Mouse (Mus musculus) monocyte, adult 5-6 weeks (primary cell): ENCODE results near the gene Rab37. TPM values are rescaled to one million over a fixed set of nuclear protein-coding genes. Genes with fewer than 3 reads are reported as not detected.
A peak's percentile ranks its signal among the peaks of the same experiment; 100 is the strongest.

Source experiments
- ATAC-seq: fragments of 153-309, 156-312 bp; replicated peaks from 2 replicates; pipeline ENCODE4 v1.8.0; 2017; ENCODE audit warnings: mild to moderate bottlenecking; ENCODE audit not compliant: low TSS enrichment, insufficient number of reproducible peaks, severe bottlenecking, poor library complexity, low FRiP score
- total RNA-seq: library from RNA; stranded (forward); fragments of 200-1000, 200-491, 200-594 nt; gene quantifications from 3 replicates; pipeline ENCODE4 v1.2.3, GENCODE M21; 2017

The Rab37 gene
- total RNA-seq, 1 experiment from 2014 or later = 33.2 TPM

GRCm38 (mm10) chr11:115161578-115162204, 70.5 kb downstream of the Rab37 start:
- ATAC-seq = no peak

GRCm38 (mm10) chr11:115162205-115162601, 71.0 kb downstream of the Rab37 start:
- no peak for ATAC-seq

- peak; percentile 87 for ATAC-seq
These were observed 71.7 kb downstream of the Rab37 start, which contains the start of gene Slc9a3r1 for GRCm38 (mm10) chr11:115162832-115163480. Gene Slc9a3r1, plus strand, starts transcription at chr11:115163341.

- no peak for ATAC-seq
These were observed 72.4 kb downstream of the Rab37 start for GRCm38 (mm10) chr11:115163568-115164150.

GRCm38 (mm10) chr11:115164341-115164975, 73.2 kb downstream of the Rab37 start:
- ATAC-seq = no peak

- ATAC-seq = no peak
These were observed 73.7 kb downstream of the Rab37 start for GRCm38 (mm10) chr11:115164976-115165374.

GRCm38 (mm10) chr11:115166776-115167175, 75.5 kb downstream of the Rab37 start:
- ATAC-seq = no peak

GRCm38 (mm10) chr11:115167631-115168249, 76.5 kb downstream of the Rab37 start:
- ATAC-seq = no peak

GRCm38 (mm10) chr11:115169430-115169829, 78.2 kb downstream of the Rab37 start:
- ATAC-seq = no peak

- ATAC-seq = no peak
These were observed 79.9 kb downstream of the Rab37 start for GRCm38 (mm10) chr11:115171125-115171524.

GRCm38 (mm10) chr11:115172825-115173287, 81.6 kb downstream of the Rab37 start:
- ATAC-seq = no peak

GRCm38 (mm10) chr11:115173549-115174339, 82.5 kb downstream of the Rab37 start:
- 0 out of 2 replicates have a peak, but pooled peaks have one; percentile 53 for ATAC-seq

- no peak for ATAC-seq
These were observed 85.4 kb downstream of the Rab37 start for GRCm38 (mm10) chr11:115176399-115177190.

GRCm38 (mm10) chr11:115177559-115178195, 86.4 kb downstream of the Rab37 start:
- no peak for ATAC-seq

- no peak for ATAC-seq
These were observed 87.5 kb downstream of the Rab37 start for GRCm38 (mm10) chr11:115178766-115179165.

GRCm38 (mm10) chr11:115179191-115179590, 88.0 kb downstream of the Rab37 start:
- ATAC-seq = no peak

GRCm38 (mm10) chr11:115179881-115180280, 88.7 kb downstream of the Rab37 start:
- no peak for ATAC-seq
